Comparison of ENCODE assay signal across 8 mouse cellular contexts in genomic region chr4:127243552-127243951, GRCm38 (mm10). TPM values are rescaled to one million over a fixed set of nuclear protein-coding genes. Genes with fewer than 3 reads are reported as not detected.
DNase-seq lines count a peak whose midpoint lies in the region; ATAC-seq lines count a peak whose summit lies in the region.

Gene Smim12, plus strand, starts transcription at chr4:127243784.

- H3K4me3 ChIP-seq in hindbrain, embryonic 16.5 days (ENCODE audit: low read length), result peak within 1 kb of the TSS; percentile 72
- peak within 1 kb of the TSS; percentile 93 for H3K4me3 ChIP-seq in macrophage (ENCODE audit: inconsistent target)

- peak within 1 kb of the TSS; percentile 91 for H3K4me2 ChIP-seq in hindbrain, embryonic 16.5 days (ENCODE audit: low read length)

- 0% methylated on average over 29 of the region's 29 CpGs for WGBS in hindbrain, embryonic 16.5 days
- under 1% methylated on average over 29 of the region's 29 CpGs for WGBS in macrophage (ENCODE audit: missing documents)

- H3K36me3 ChIP-seq in hindbrain, embryonic 16.5 days (ENCODE audit: control insufficient read depth, insufficient read depth, low read length), result peaks cover 10% of the 10 kb centered on the region
- peaks cover 15% of the 10 kb centered on the region for H3K36me3 ChIP-seq in macrophage (ENCODE audit: inconsistent target)

- peak; percentile 95 for ATAC-seq in hindbrain, embryonic 16.5 days

- DNase-seq in WW6 (ENCODE audit: low read depth, low spot score), result peak; percentile 89
- DNase-seq in cerebellum, postnatal 4 days (ENCODE audit: low spot score in 2 of 2), result peak; percentile 100
- DNase-seq in gastrocnemius, adult 18-20 months (ENCODE audit: low spot score), result peak; percentile 98
- DNase-seq in left cerebral cortex, adult 18-20 months (ENCODE audit: low spot score in 2 of 2), result peak; percentile 99 to 100
- peak; percentile 98 for DNase-seq in right cerebral cortex, adult 18-20 months
- peak; percentile 98 for DNase-seq in urinary bladder, postnatal 10 days (ENCODE audit: low spot score)

- peak within 1 kb of the TSS; percentile 82 for H3K9ac ChIP-seq in hindbrain, embryonic 16.5 days (ENCODE audit: low read depth, low read length)

- peak within 1 kb of the TSS; percentile 55; the same call in 1 of the 2 replicates for H3K27ac ChIP-seq in hindbrain, embryonic 16.5 days (ENCODE audit: low read depth, low read length)
- peak within 1 kb of the TSS; percentile 43 for H3K27ac ChIP-seq in macrophage

- peaks cover 30% of the 10 kb centered on the region for H3K79me2 ChIP-seq in macrophage (ENCODE audit: inconsistent target)

- H3K4me1 ChIP-seq in hindbrain, embryonic 16.5 days (ENCODE audit: control insufficient read depth, insufficient read depth, low read depth, low read length), result peaks cover 13% of the 10 kb centered on the region

- H3K9me3 ChIP-seq in hindbrain, embryonic 16.5 days (ENCODE audit: control insufficient read depth, low read length), result no peaks in the 10 kb centered on the region

- H3K27me3 ChIP-seq in hindbrain, embryonic 16.5 days (replicated peaks; ENCODE audit: control insufficient read depth, insufficient read depth, low read length), result no peaks in the 10 kb centered on the region

RNA-seq across cellular contexts. Expression of gene Smim12, which starts in this region (rescaled TPM):
- 10 to 100 TPM; 36.3 to 36.9 TPM for total RNA-seq in gastrocnemius, adult 18-20 months (2021)
- polyA plus RNA-seq in hindbrain, embryonic 16.5 days (2015; fragmentation: Nextera tagmentation; extraction: Ambion mirVana), result 61.4 and 61.6 TPM in 2 replicates
- total RNA-seq in left cerebral cortex, adult 18-20 months (2021), result 10 to 100 TPM; 56.0 to 59.9 TPM
- total RNA-seq in macrophage (2018; cell fraction: chromatin; rRNA removed), result 10 to 100 TPM in 2 of 26 experiments, 1 to 10 TPM in 24; 1.4 to 15.6 (median 4.8) TPM
- total RNA-seq in macrophage (2018; cell fraction: cytosol; rRNA removed), result 10 to 100 TPM; 27.6 to 53.6 (median 38.1) TPM
- total RNA-seq in macrophage (2018; cell fraction: nucleus; rRNA removed), result 10 to 100 TPM in 19 of 26 experiments, 1 to 10 TPM in 7; 5.6 to 26.7 (median 13.6) TPM
- polyA plus RNA-seq in macrophage (2018), result 26.3 to 43.2 TPM (median 41.8 TPM) in 3 replicates

Comparison
In these comparisons a context has a peak if more than half of its experiments do, and no peak if none do; other contexts are left out.
1. Peak in every context shown above with its lines: DNase-seq, ATAC-seq, H3K4me3 ChIP-seq and H3K27ac ChIP-seq.